Mouse (Mus musculus): Measurements from ENCODE around the gene Fkbp2. TPM values are rescaled to one million over a fixed set of nuclear protein-coding genes. Genes with fewer than 3 reads are reported as not detected.
"Not testable (repeated sequence)": the region's sequence is repeated elsewhere in the genome, so short reads cannot be mapped to it uniquely, and the experiment has no call there.

Fkbp2 gene
- total and polyA plus RNA-seq, 3 experiments = 17.6 to 87.0 (median 44.6) TPM

- TF ChIP-seq NELFE (IDR thresholded peaks at IDR 0.05; ENCODE audit: low read depth, low read length) (peak; percentile 77), UBTF (IDR thresholded peaks at IDR 0.05; ENCODE audit: low read depth, low read length) (no peak), CHD2 (IDR thresholded peaks at IDR 0.05; ENCODE audit: low read length) (peak; percentile 78), MAZ (IDR thresholded peaks at IDR 0.05; ENCODE audit: low read depth, low read length) (peak; percentile 94), TCF12 (IDR thresholded peaks at IDR 0.05; ENCODE audit: low read depth, low read length) (peak; percentile 53), ZC3H11A (IDR thresholded peaks at IDR 0.05; ENCODE audit: low read depth, low read length) (no peak), CHD1 (IDR thresholded peaks at IDR 0.05; ENCODE audit: low read depth, low read length) (no peak), BHLHE40 (IDR thresholded peaks at IDR 0.05; ENCODE audit: low read depth, low read length) (0 out of 2 replicates have a peak, but pooled peaks have one; percentile 6), GABPA (IDR thresholded peaks at IDR 0.05; ENCODE audit: insufficient replicate concordance, low read depth, low read length) (no peak), USF2 (conservative IDR thresholded peaks at IDR 0.05; ENCODE audit: low read depth, low read length) (no peak), ZMIZ1 (IDR thresholded peaks at IDR 0.05; ENCODE audit: low read depth, low read length) (0 out of 2 replicates have a peak, but pooled peaks have one; percentile 49), MAX (IDR thresholded peaks at IDR 0.05; ENCODE audit: low read length) (peak; percentile 68; the same call in 1 of the 2 replicates), POLR2A (IDR thresholded peaks at IDR 0.05; ENCODE audit: low read depth, low read length) (peak; percentile 74), MEF2A (IDR thresholded peaks at IDR 0.05; ENCODE audit: borderline replicate concordance, low read depth, low read length) (peak; percentile 68; the same call in 1 of the 2 replicates), MYC (IDR thresholded peaks at IDR 0.05; ENCODE audit: low read depth, low read length) (no peak; the same call in 1 of the 2 replicates), RCOR1 (conservative IDR thresholded peaks at IDR 0.05; ENCODE audit: low read depth, low read length) (0 out of 2 replicates have a peak, but pooled peaks have one; percentile 57), RAD21 (IDR thresholded peaks at IDR 0.05; ENCODE audit: low read depth, low read length) (no peak), SIN3A (IDR thresholded peaks at IDR 0.05; ENCODE audit: low read length) (peak; percentile 91), MXI1 (IDR thresholded peaks at IDR 0.05; ENCODE audit: low read depth, low read length) (peak; percentile 67), PAX5 (IDR thresholded peaks at IDR 0.05; ENCODE audit: low read length) (no peak), CTCF (conservative IDR thresholded peaks at IDR 0.05 in 1 of 2, IDR thresholded peaks at IDR 0.05 in 1 of 2; ENCODE audit: low read depth in 2 of 2, low read length in 2 of 2) (no peak)
These were observed 11.9 kb upstream of the Fkbp2 start, which contains the start of gene Dnajc4 (continued) for GRCm38 (mm10) chr19:6992011-6992858.

GRCm38 (mm10) chr19:6991166-6991565 lies 10.9 kb upstream of the Fkbp2 start:
- in situ Hi-C loops (cut with MboI; ENCODE audit: low pct_ligation_motif_present, low pct_unique_long_range_greater_than_20kb, low sequenced_read_pairs); H3K79me2 ChIP-seq (replicated peaks; ENCODE audit: control insufficient read depth, extremely low read depth, insufficient read depth, poor library complexity, severe bottlenecking); dilution Hi-C loops (cut with MboI; ENCODE audit: extremely low pct_ligation_motif_present, extremely low pct_unique_long_range_greater_than_20kb, low sequenced_read_pairs); H3K27ac ChIP-seq (ENCODE audit: insufficient read depth, low read depth); H3K9me3 ChIP-seq (replicated peaks; ENCODE audit: low read length); H3K4me3 ChIP-seq (replicated peaks in 1 of 3; ENCODE audit: low read depth in 2 of 3, low read length in 2 of 3, poor library complexity in 1 of 3); H3K9ac ChIP-seq (ENCODE audit: insufficient read depth, low read depth); DNase-seq (ENCODE audit: extremely low read depth); H3K4me2 ChIP-seq (ENCODE audit: insufficient read depth, low read depth, poor library complexity, severe bottlenecking); H3K27me3 ChIP-seq (replicated peaks): not testable (repeated sequence)
- H3K36me3 ChIP-seq (replicated peaks in 1 of 2; ENCODE audit: control insufficient read depth in 1 of 2, insufficient read depth in 1 of 2, low read length in 1 of 2) = peaks cover 3 to 11% of the 10 kb centered on the region in 2 experiments
- H3K4me1 ChIP-seq (ENCODE audit: control insufficient read depth in 1 of 2, insufficient read depth in 2 of 2) = peaks cover 7 to 39% of the 10 kb centered on the region in 2 experiments

Measured in CH12.LX (cell line).